Mouse (Mus musculus): Measurements from ENCODE around the gene Krt83.
"Not testable (repeated sequence)": the region's sequence is repeated elsewhere in the genome, so short reads cannot be mapped to it uniquely, and the experiment has no call there.

Gene Krt83

GRCm38 (mm10) chr15:101491431-101491830, at the start of gene Krt83:
Gene Krt83, minus strand, starts transcription at chr15:101491512.
- no peak for ATAC-seq (ENCODE audit: low TSS enrichment)

- ATAC-seq (ENCODE audit: low TSS enrichment), result no peak
These were observed 47.2 kb upstream of the Krt83 start for GRCm38 (mm10) chr15:101538580-101538900.

- ATAC-seq (ENCODE audit: low TSS enrichment), result no peak
These were observed 46.7 kb upstream of the Krt83 start for GRCm38 (mm10) chr15:101537864-101538579.

GRCm38 (mm10) chr15:101536054-101536850, 44.9 kb upstream of the Krt83 start:
- ATAC-seq (ENCODE audit: low TSS enrichment), result peak; percentile 57; the same call in 1 of the 2 replicates

GRCm38 (mm10) chr15:101532720-101533119, 41.4 kb upstream of the Krt83 start, which contains the start of gene Krt84:
Gene Krt84, minus strand, starts transcription at chr15:101532820.
- ATAC-seq (ENCODE audit: low TSS enrichment), result no peak

- no peak for ATAC-seq (ENCODE audit: low TSS enrichment)
These were observed 31.4 kb upstream of the Krt83 start for GRCm38 (mm10) chr15:101522556-101523232.

- ATAC-seq (ENCODE audit: low TSS enrichment), result peak; percentile 65; the same call in 1 of the 2 replicates
These were observed 28.5 kb upstream of the Krt83 start for GRCm38 (mm10) chr15:101519792-101520191.

- ATAC-seq (ENCODE audit: low TSS enrichment), result not testable (repeated sequence)
These were observed 25.8 kb upstream of the Krt83 start, which contains the start of gene Gm49425 for GRCm38 (mm10) chr15:101517161-101517560. Gene Gm49425, minus strand, starts transcription at chr15:101517261.

GRCm38 (mm10) chr15:101508247-101508646, 16.9 kb upstream of the Krt83 start:
- no peak for ATAC-seq (ENCODE audit: low TSS enrichment)

GRCm38 (mm10) chr15:101506896-101507758, 15.8 kb upstream of the Krt83 start:
- no peak for ATAC-seq (ENCODE audit: low TSS enrichment)

- ATAC-seq (ENCODE audit: low TSS enrichment), result peak; percentile 44; the same call in 1 of the 2 replicates
These were observed 5.9 kb upstream of the Krt83 start for GRCm38 (mm10) chr15:101497181-101497580.

GRCm38 (mm10) chr15:101495266-101495665, 4.0 kb upstream of the Krt83 start:
- ATAC-seq (ENCODE audit: low TSS enrichment), result no peak

GRCm38 (mm10) chr15:101494203-101494602, 2.9 kb upstream of the Krt83 start:
- no peak for ATAC-seq (ENCODE audit: low TSS enrichment)

GRCm38 (mm10) chr15:101493713-101494112, 2.4 kb upstream of the Krt83 start:
- no peak for ATAC-seq (ENCODE audit: low TSS enrichment)

GRCm38 (mm10) chr15:101492718-101493117, 1.4 kb upstream of the Krt83 start:
- no peak for ATAC-seq (ENCODE audit: low TSS enrichment)

GRCm38 (mm10) chr15:101485911-101486635, 5.2 kb downstream of the Krt83 start:
- peak; percentile 98 for ATAC-seq (ENCODE audit: low TSS enrichment)

GRCm38 (mm10) chr15:101484939-101485338, 6.4 kb downstream of the Krt83 start:
- no peak for ATAC-seq (ENCODE audit: low TSS enrichment)

GRCm38 (mm10) chr15:101483646-101484045, 7.7 kb downstream of the Krt83 start:
- ATAC-seq (ENCODE audit: low TSS enrichment), result no peak

GRCm38 (mm10) chr15:101482056-101482455, 9.3 kb downstream of the Krt83 start:
- ATAC-seq (ENCODE audit: low TSS enrichment), result no peak

GRCm38 (mm10) chr15:101479666-101480060, 11.6 kb downstream of the Krt83 start:
- ATAC-seq (ENCODE audit: low TSS enrichment), result no peak

Data from frontal cortex, adult (tissue).